Mouse (Mus musculus) neutrophil, adult 59 days (primary cell): Measurements from ENCODE around the gene Hnrnpd. TPM values are rescaled to one million over a fixed set of nuclear protein-coding genes. Genes with fewer than 3 reads are reported as not detected.

Source experiments
- total RNA-seq, 2 experiments: library from RNA; stranded (reverse); gene quantifications; 1 replicate in 1 of 2; 2 replicates in 1 of 2; pipeline ENCODE4 v1.2.4; 2023

Hnrnpd gene
- total RNA-seq = 100 to 1,000 TPM; 219 to 230 TPM

GRCm38 (mm10) chr5:99978699-99979442 lies at the start of gene Hnrnpd, which contains the start of gene 4930524J08Rik:
Gene Hnrnpd (minus strand): TSS chr5:99978938.
Gene 4930524J08Rik (plus strand): TSS chr5:99979061.

GRCm38 (mm10) chr5:99906181-99906956 lies 72.4 kb downstream of the Hnrnpd start, which contains the start of gene Vamp9:
Gene Vamp9 (plus strand): TSS chr5:99906254.

Other genes starting within 250 kb of the Hnrnpd start
- gene Rasgef1b, start 249.9 kb downstream of the Hnrnpd start, total RNA-seq = 1 to 10 TPM; 2.7 to 3.2 TPM
- gene Vamp9, start 72.7 kb downstream of the Hnrnpd start, total RNA-seq = not detected
- 1 to 10 TPM in 1 of 2 experiments, under 1 TPM in 1; 0.93 to 2.4 TPM for gene 4930524J08Rik, start 123 bp upstream of the Hnrnpd start, total RNA-seq
- 100 to 1,000 TPM; 158 to 164 TPM for gene Hnrnpdl, start 60.7 kb upstream of the Hnrnpd start, total RNA-seq
- gene Enoph1, start 61.0 kb upstream of the Hnrnpd start, total RNA-seq = 10 to 100 TPM; 12.6 to 19.9 TPM
- gene Tmem150c, start 180.9 kb upstream of the Hnrnpd start, total RNA-seq = not detected